Mouse (Mus musculus): ENCODE data around the gene Mmaa. TPM values are rescaled to one million over a fixed set of nuclear protein-coding genes. Genes with fewer than 3 reads are reported as not detected.

Mmaa gene
- polyA plus RNA-seq, 1 experiment from 2014 or later = 5.2 TPM

- ATAC-seq (ENCODE audit: low read depth) (no peak), DNase-seq (no peak)
- no peaks in the 10 kb centered on the region for H3K9me3 ChIP-seq (replicated peaks)
- whole genome bisulfite sequencing (ENCODE audit: insufficient replicate concordance) = 70% methylated on average over 4 of the region's 4 CpGs
- H3K27me3 ChIP-seq = no peaks in the 10 kb centered on the region
- H3K4me1 ChIP-seq (replicated peaks) = peaks cover 8% of the 10 kb centered on the region
- H3K4me2 ChIP-seq = no peak overlapping the region
- H3K4me3 ChIP-seq (replicated peaks) = no peak overlapping the region
- no peak overlapping the region for H3K27ac ChIP-seq
- H3K9ac ChIP-seq = no peak overlapping the region
- H3K36me3 ChIP-seq = no peaks in the 10 kb centered on the region
Measured at GRCm38 (mm10) chr8:79288250-79288649, 6.5 kb downstream of the Mmaa start.

- H3K9me3 ChIP-seq (replicated peaks) = no peaks in the 10 kb centered on the region
- no peak overlapping the region for H3K9ac ChIP-seq
- no peaks in the 10 kb centered on the region for H3K4me1 ChIP-seq (replicated peaks)
- 70% methylated on average over 3 of the region's 3 CpGs for WGBS (ENCODE audit: insufficient replicate concordance)
- no peaks in the 10 kb centered on the region for H3K27me3 ChIP-seq
- H3K27ac ChIP-seq = no peak overlapping the region
- no peak overlapping the region for H3K4me3 ChIP-seq (replicated peaks)
- H3K4me2 ChIP-seq = no peak overlapping the region
- H3K36me3 ChIP-seq = no peaks in the 10 kb centered on the region
- DNase-seq (no peak), ATAC-seq (ENCODE audit: low read depth) (no peak)
Measured at GRCm38 (mm10) chr8:79286424-79286823, 8.3 kb downstream of the Mmaa start.

- Histone ChIP-seq H3K4me1 (replicated peaks) (no peaks in the 10 kb centered on the region), H3K36me3 (peaks cover 5% of the 10 kb centered on the region; the same call in 1 of the 2 replicates), H3K4me3 (replicated peaks) (no peak overlapping the region), H3K9me3 (replicated peaks) (no peaks in the 10 kb centered on the region), H3K4me2 (no peak overlapping the region), H3K9ac (no peak overlapping the region), H3K27me3 (no peaks in the 10 kb centered on the region), H3K27ac (no peak overlapping the region)
- no peak for DNase-seq
- ATAC-seq (ENCODE audit: low read depth) = no peak
- WGBS (ENCODE audit: insufficient replicate concordance) = 84% methylated on average over 3 of the region's 3 CpGs
Measured at GRCm38 (mm10) chr8:79284626-79285025, 10.1 kb downstream of the Mmaa start.

GRCm38 (mm10) chr8:79281376-79281890 lies 13.3 kb downstream of the Mmaa start:
- Histone ChIP-seq H3K4me3 (replicated peaks) (no peak overlapping the region), H3K9me3 (replicated peaks) (no peaks in the 10 kb centered on the region), H3K36me3 (peaks cover 5% of the 10 kb centered on the region; the same call in 1 of the 2 replicates), H3K27ac (no peak overlapping the region), H3K9ac (no peak overlapping the region), H3K27me3 (no peaks in the 10 kb centered on the region), H3K4me2 (no peak overlapping the region), H3K4me1 (replicated peaks) (no peaks in the 10 kb centered on the region)
- no peak for DNase-seq
- no peak for ATAC-seq (ENCODE audit: low read depth)
- WGBS (ENCODE audit: insufficient replicate concordance) = 78% methylated on average over 6 of the region's 6 CpGs

GRCm38 (mm10) chr8:79277264-79277870 lies 17.4 kb downstream of the Mmaa start:
- no peak for DNase-seq
- H3K4me3 ChIP-seq (replicated peaks) = no peak overlapping the region
- no peak overlapping the region for H3K27ac ChIP-seq
- H3K36me3 ChIP-seq = peaks cover 9% of the 10 kb centered on the region; the same call in 1 of the 2 replicates
- no peak overlapping the region for H3K4me2 ChIP-seq
- WGBS (ENCODE audit: insufficient replicate concordance) = 76% methylated on average over 8 of the region's 8 CpGs
- 0 out of 2 replicates have a peak, but pooled peaks cover 4% of the 10 kb centered on the region for H3K4me1 ChIP-seq (replicated peaks)
- H3K27me3 ChIP-seq = no peaks in the 10 kb centered on the region
- H3K9me3 ChIP-seq (replicated peaks) = no peaks in the 10 kb centered on the region
- no peak overlapping the region for H3K9ac ChIP-seq
- ATAC-seq (ENCODE audit: low read depth) = no peak

GRCm38 (mm10) chr8:79274940-79275339 lies 19.8 kb downstream of the Mmaa start:
- no peak overlapping the region for H3K4me3 ChIP-seq (replicated peaks)
- no peak overlapping the region for H3K4me2 ChIP-seq
- ATAC-seq (ENCODE audit: low read depth) = no peak
- no peak overlapping the region for H3K9ac ChIP-seq
- 0 out of 2 replicates have a peak, but pooled peaks cover 6% of the 10 kb centered on the region for H3K4me1 ChIP-seq (replicated peaks)
- no peak overlapping the region for H3K27ac ChIP-seq
- no peaks in the 10 kb centered on the region for H3K9me3 ChIP-seq (replicated peaks)
- WGBS (ENCODE audit: insufficient replicate concordance) = 81% methylated on average over 10 of the region's 10 CpGs
- no peaks in the 10 kb centered on the region for H3K27me3 ChIP-seq
- 0 out of 2 replicates have a peak, but pooled peaks cover 9% of the 10 kb centered on the region for H3K36me3 ChIP-seq
- no peak for DNase-seq

- no peak overlapping the region for H3K4me2 ChIP-seq
- 0 out of 2 replicates have a peak, but pooled peaks cover 9% of the 10 kb centered on the region for H3K36me3 ChIP-seq
- ATAC-seq (ENCODE audit: low read depth) (no peak), DNase-seq (no peak)
- H3K9ac ChIP-seq = no peak overlapping the region
- H3K27ac ChIP-seq = no peak overlapping the region
- H3K9me3 ChIP-seq (replicated peaks) = no peaks in the 10 kb centered on the region
- H3K4me3 ChIP-seq (replicated peaks) = no peak overlapping the region
- H3K4me1 ChIP-seq (replicated peaks) = 0 out of 2 replicates have a peak, but pooled peaks cover 6% of the 10 kb centered on the region
- WGBS (ENCODE audit: insufficient replicate concordance) = 76% methylated on average over 6 of the region's 6 CpGs
- H3K27me3 ChIP-seq = no peaks in the 10 kb centered on the region
Measured at GRCm38 (mm10) chr8:79273776-79274175, 21.0 kb downstream of the Mmaa start.

- ATAC-seq (ENCODE audit: low read depth) = no peak
- Histone ChIP-seq H3K4me2 (no peak overlapping the region), H3K9me3 (replicated peaks) (no peaks in the 10 kb centered on the region), H3K9ac (no peak overlapping the region), H3K27ac (no peak overlapping the region), H3K4me3 (replicated peaks) (no peak overlapping the region), H3K27me3 (no peaks in the 10 kb centered on the region), H3K36me3 (0 out of 2 replicates have a peak, but pooled peaks cover 9% of the 10 kb centered on the region), H3K4me1 (replicated peaks) (0 out of 2 replicates have a peak, but pooled peaks cover 6% of the 10 kb centered on the region)
- DNase-seq = no peak
- WGBS (ENCODE audit: insufficient replicate concordance) = 75% methylated on average over 4 of the region's 4 CpGs
Measured at GRCm38 (mm10) chr8:79272676-79273075, 22.1 kb downstream of the Mmaa start.

GRCm38 (mm10) chr8:79268921-79269320 lies 25.8 kb downstream of the Mmaa start:
- no peak for DNase-seq
- WGBS (ENCODE audit: insufficient replicate concordance) = 75% methylated on average over 7 of the region's 7 CpGs

GRCm38 (mm10) chr8:79261920-79262319 lies 32.8 kb downstream of the Mmaa start:
- H3K4me2 ChIP-seq = no peak overlapping the region
- H3K4me3 ChIP-seq (replicated peaks) = no peak overlapping the region
- H3K27ac ChIP-seq = no peak overlapping the region
- no peak for ATAC-seq (ENCODE audit: low read depth)
- WGBS (ENCODE audit: insufficient replicate concordance) = 66% methylated on average over 5 of the region's 5 CpGs
- H3K27me3 ChIP-seq = no peaks in the 10 kb centered on the region
- H3K4me1 ChIP-seq (replicated peaks) = no peaks in the 10 kb centered on the region
- H3K9me3 ChIP-seq (replicated peaks) = no peaks in the 10 kb centered on the region
- no peak for DNase-seq
- H3K9ac ChIP-seq = no peak overlapping the region
- H3K36me3 ChIP-seq = no peaks in the 10 kb centered on the region

More at GRCm38 (mm10) chr8:79268921-79269320, 25.8 kb downstream of the Mmaa start:
- Histone ChIP-seq H3K36me3 (0 out of 2 replicates have a peak, but pooled peaks cover 5% of the 10 kb centered on the region), H3K4me3 (replicated peaks) (no peak overlapping the region), H3K9ac (no peak overlapping the region), H3K4me2 (no peak overlapping the region), H3K27ac (no peak overlapping the region), H3K4me1 (replicated peaks) (0 out of 2 replicates have a peak, but pooled peaks cover 6% of the 10 kb centered on the region), H3K27me3 (no peaks in the 10 kb centered on the region), H3K9me3 (replicated peaks) (no peaks in the 10 kb centered on the region)
- no peak for ATAC-seq (ENCODE audit: low read depth)

GRCm38 (mm10) chr8:79256076-79256705 lies 38.5 kb downstream of the Mmaa start:
- no peak for DNase-seq
- no peaks in the 10 kb centered on the region for H3K36me3 ChIP-seq
- no peak overlapping the region for H3K27ac ChIP-seq
- no peaks in the 10 kb centered on the region for H3K27me3 ChIP-seq
- no peaks in the 10 kb centered on the region for H3K9me3 ChIP-seq (replicated peaks)
- H3K4me3 ChIP-seq (replicated peaks) = no peak overlapping the region
- no peaks in the 10 kb centered on the region for H3K4me1 ChIP-seq (replicated peaks)
- no peak overlapping the region for H3K9ac ChIP-seq
- no peak overlapping the region for H3K4me2 ChIP-seq
- no peak for ATAC-seq (ENCODE audit: low read depth)
- WGBS (ENCODE audit: insufficient replicate concordance) = 68% methylated on average over 8 of the region's 8 CpGs

All from liver, embryonic 13.5 days (tissue).